Mouse (Mus musculus) lung, postnatal 4 days (tissue): Measurements from ENCODE around the gene Sgms1.

Source experiments
- DNase-seq, 2 experiments: peaks; one replicate each; pipeline ENCODE4 v3.0.0; 2021

Sgms1 gene

GRCm38 (mm10) chr19:32288895-32289294, 100.6 kb downstream of the Sgms1 start:
- DNase-seq = no peak

DNA sequence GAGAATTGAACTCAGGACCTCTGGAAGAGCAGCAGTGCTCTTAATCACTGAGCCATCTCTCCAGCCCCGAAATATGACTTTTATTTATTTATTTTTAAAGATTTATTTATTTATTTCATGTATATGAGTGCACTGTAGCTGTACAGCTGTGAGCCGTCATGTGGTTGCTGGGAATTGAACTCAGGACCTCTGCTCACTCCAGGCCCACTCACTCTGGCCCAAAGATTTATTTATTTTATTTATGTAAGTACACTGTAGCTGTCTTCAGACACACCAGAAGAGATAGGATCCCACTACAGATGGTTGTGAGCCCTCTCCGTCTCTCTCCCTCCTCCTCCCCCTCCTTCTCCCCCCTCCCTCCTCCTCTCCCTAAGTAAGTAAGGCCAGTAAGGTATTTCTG, 101.7 kb downstream of the Sgms1 start:
- DNase-seq = no peak

DNA sequence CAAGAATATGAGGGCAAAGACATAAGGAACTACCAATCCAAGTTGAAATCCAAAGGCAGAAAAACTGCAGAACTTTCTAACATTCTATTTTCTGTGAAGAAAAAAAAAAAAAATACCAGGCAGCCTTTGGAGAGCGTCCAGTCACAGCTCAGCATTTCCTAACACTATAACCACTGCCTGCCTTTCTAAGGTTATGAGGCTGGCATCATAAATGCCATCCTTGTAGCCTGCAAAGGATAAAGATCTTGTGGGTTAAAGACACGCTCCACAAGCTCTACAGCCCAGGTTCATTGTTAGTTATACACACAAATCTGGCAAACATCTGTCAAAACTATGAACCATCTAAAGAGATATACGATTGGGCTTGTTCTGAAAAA, 104.1 kb downstream of the Sgms1 start:
- no peak for DNase-seq

GRCm38 (mm10) chr19:32284681-32285454, 104.6 kb downstream of the Sgms1 start:
- DNase-seq = no peak

DNA sequence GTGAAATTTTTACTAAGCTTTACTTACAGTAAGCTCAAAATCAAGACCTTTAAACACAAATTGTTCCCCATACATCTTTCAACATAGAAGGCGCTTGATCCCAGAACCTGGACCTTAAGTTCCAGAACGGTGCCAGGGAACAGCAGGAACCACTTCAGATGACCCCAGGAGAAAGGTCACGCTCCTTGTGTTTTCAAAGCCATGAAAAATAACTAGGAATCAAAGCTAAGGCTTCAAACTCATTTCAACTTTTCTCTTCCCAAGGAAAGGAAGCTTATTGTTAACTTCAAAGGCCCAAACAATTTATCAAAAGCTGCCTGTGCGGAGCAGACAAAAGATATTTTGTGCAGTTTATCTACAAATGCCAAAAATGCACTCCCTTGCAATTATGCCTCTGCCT, 107.6 kb downstream of the Sgms1 start:
- DNase-seq = no peak

DNA sequence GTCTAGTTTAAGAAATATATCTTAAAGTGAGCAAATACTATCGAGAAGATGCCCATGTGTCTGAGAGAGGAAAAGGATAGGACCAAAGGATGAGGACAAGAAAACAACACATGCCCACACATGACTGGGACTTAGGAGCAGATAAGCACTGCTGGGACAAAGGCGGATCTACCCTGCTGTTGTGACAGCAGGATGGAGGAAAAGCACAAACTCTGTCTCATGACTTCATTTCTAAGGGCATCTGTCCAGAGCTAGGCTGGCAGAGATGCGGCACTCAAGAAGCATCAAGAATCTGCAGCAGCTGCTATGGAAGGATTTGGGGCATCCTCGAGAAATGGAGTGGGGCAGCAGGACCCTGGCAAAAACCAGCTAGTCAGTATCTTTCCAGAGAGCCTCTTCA, 109.1 kb downstream of the Sgms1 start:
- no peak for DNase-seq

DNA sequence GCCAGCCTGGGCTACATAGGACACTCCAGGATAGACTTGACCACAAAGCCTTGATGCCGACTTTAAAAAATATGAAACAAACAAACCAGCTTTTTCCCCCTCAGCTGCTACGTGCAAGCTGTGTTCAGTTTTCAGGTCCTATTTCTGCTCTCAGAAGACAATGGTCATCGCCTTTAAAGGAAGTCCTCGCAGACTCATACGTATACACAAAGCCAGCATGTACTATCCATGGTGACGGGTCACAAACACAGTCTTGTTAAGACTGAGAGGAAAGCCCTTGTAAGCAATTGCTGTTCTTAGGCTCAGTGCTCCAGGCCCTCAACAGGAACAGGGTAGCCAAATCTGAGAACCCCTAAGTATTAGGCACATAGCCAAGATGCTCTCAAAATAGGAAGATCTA, 110.1 kb downstream of the Sgms1 start:
- DNase-seq = no peak

GRCm38 (mm10) chr19:32277869-32278268, 111.6 kb downstream of the Sgms1 start:
- DNase-seq = no peak

GRCm38 (mm10) chr19:32277287-32277686, 112.2 kb downstream of the Sgms1 start:
- no peak for DNase-seq

- no peak for DNase-seq
These were observed 112.7 kb downstream of the Sgms1 start for GRCm38 (mm10) chr19:32276817-32277216.

DNA sequence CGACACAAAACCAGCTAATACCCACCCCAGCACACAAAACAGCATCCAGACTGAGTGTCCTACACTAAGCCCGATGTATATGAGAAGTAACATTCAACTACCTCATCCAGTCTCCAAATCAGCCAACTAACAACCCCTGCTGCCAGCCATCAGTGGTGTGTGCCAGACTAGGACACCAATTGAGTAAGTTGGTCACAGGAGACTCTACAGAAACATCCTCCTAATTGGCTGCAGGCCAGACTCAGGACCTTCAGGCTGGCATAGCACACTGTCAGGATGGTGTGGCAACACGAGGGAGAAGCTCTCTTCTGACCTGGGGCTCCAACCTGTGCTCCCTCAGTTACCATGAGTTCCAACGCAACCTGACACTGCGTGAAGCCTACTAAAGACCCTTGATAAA, 113.3 kb downstream of the Sgms1 start:
- DNase-seq = no peak

GRCm38 (mm10) chr19:32275068-32275925, 114.2 kb downstream of the Sgms1 start:
- no peak for DNase-seq

- DNase-seq = no peak
These were observed 115.4 kb downstream of the Sgms1 start for GRCm38 (mm10) chr19:32274145-32274544.

GRCm38 (mm10) chr19:32273714-32274113, 115.8 kb downstream of the Sgms1 start:
- no peak for DNase-seq

GRCm38 (mm10) chr19:32272475-32273260, 116.8 kb downstream of the Sgms1 start:
- no peak for DNase-seq

DNA sequence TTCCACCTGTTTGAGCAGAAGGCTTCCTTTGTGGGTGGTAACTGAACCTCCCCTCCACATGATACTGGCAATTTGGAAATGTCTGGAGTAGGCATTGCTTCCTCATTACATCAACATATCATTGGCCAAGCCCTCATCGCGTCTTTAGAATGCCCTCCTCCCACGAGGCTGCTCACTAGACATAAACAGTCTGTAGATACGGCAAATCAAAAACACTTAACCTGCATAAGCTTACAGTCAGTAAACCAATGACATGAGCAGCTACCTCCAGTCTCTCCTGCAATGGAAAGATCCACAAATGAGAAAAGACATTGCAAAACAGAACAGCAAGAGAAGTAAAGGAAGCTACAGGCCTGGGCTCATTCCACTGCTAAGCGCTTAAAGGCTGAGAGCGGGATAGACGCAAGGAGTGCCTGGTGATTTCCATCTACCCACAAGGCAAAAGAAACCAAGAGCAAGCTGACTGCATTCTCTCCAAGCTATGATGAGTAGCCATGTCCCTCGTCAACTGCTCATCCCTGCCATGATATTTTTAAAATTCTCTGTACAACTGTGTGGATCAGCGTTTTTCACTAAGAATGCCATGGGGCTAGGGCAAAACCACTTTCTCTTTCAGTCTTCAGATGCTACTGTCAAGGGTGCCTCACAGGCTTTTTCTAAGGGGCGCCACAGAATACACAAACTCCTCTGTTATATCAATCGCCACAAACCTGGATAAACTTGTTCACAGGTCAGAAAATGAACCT, 117.9 kb downstream of the Sgms1 start:
- DNase-seq = no peak

DNA sequence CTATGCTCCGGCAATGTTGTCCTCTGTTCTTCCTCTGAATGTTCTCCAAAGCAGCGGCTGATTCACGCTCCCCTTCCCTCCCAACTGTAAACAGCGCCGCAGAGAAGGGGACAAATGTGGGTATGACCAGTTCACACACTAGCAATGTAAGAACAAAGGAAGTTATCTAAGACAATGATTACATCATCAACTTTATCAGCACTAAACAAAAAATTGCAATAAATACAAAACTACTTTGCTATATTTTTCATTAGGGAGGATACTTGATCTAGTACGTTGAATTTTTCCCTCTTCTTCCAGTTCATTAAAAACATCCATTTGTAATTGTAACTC, 119.7 kb downstream of the Sgms1 start:
- no peak for DNase-seq

DNA sequence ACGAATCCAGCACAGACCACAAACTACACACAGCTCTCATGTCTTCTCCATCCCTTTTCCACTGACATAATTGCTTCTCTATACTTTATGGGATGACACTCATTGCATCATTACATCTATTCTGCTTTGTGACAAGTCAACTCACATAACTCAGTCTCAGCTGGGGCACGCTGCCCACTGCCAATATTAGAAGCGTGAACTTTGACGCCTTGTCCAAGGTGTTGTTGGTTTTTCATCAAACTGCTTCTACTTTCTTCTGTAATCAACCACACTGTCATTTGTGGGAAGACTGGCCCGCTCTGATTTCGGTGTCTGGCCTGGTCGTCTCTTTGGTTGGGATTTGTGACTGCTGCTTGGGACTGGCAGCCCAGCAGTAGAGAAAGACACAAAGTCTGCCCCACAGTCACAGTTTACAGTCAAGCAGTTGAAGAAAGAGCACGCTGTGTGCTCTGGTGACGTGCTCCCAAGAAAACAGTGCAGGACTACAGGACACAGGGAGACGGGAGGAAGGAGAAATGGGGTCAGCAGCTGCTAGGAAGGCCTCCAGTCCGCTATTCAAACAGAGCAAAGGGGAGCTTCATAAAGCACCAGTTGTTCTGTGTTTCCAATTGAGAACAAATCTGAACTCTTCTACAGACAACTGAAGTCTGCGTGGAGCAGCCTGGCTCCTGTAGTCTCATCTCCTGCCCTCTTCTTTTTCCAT, 120.2 kb downstream of the Sgms1 start:
- no peak for DNase-seq

DNA sequence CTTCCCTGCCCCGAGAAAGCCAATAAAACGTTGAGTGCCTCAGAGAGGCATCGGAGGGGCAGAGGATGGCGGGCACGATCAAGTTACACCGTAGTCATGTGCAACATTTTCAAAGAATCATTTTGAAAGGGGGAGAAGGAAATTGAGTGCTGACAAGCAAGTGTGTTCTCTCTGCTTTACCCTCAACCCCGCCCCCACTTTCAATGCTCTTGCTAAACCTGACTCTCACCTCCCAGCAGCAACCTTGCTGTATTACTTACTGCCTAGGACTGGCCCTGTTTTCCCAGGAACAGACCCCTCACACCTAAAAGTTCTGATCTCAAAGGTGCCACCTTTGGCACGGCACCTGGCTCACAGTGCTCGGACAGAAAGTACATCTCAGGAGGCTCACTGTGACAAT, 121.0 kb downstream of the Sgms1 start:
- no peak for DNase-seq

DNA sequence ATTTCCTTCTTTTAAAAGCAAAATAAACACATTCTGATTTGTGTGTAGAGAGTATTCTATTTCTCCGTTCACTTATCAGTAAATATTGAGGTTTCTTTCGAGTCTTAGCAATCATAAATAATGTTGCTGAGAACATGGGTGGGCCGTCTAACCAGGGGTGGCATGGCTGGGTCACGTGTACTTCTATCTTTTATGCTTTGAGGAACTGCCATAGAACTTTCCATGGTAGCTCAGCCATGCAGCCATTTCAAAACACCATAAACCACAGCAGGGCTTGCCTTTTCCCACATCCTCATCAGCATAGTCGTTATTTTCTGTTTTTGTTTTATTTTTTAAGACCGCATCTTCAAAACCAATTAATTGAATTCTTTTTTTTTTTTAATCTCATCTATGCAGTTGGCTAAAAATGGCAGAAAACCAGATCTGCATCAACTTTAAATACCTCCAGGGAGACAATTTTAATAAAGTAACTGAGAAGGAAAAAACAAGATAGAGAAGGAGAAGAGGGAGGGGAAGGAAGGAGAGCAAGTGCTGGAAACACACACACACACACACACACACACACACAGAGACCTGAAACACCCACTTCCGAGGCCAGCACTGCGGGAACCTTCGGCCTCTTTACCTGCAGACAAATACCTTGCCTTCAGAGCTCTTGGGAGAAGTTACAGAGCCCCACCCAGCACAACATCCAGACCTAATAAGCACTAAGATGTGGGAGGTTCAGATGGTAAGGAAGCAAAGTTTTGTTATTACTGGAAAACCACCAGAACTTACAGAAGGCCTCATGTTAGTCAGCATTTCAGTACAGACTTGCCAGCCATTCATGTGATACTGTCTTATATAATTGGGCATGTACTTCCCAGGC, 122.9 kb downstream of the Sgms1 start:
- no peak for DNase-seq

- no peak for DNase-seq
These were observed 125.8 kb downstream of the Sgms1 start for GRCm38 (mm10) chr19:32263753-32264152.
